Mouse (Mus musculus) layer of hippocampus, adult 8-10 months (tissue): ENCODE measurements around the gene Arhgef12. TPM values are rescaled to one million over a fixed set of nuclear protein-coding genes. Genes with fewer than 3 reads are reported as not detected.
A peak's percentile ranks its signal among the peaks of the same experiment; 100 is the strongest.

Experiments used
- DNase-seq, 2 experiments: peaks; one replicate each; pipeline ENCODE4 v3.0.0; 2022; ENCODE audit warnings: low spot score in 2 of 2
- total RNA-seq, 4 experiments: library from RNA; stranded (reverse); gene quantifications; 2 replicates each; pipeline ENCODE4 v1.2.4; 2022

Gene Arhgef12
- total RNA-seq, 4 experiments from 2014 or later, result 144 to 165 (median 151) TPM

GRCm38 (mm10) chr9:43003881-43004280 lies 103.2 kb downstream of the Arhgef12 start:
- DNase-seq, result no peak

GRCm38 (mm10) chr9:43003017-43003416 lies 104.0 kb downstream of the Arhgef12 start:
- no peak for DNase-seq

GRCm38 (mm10) chr9:43000595-43001250 lies 106.3 kb downstream of the Arhgef12 start:
- no peak for DNase-seq

- no peak for DNase-seq
These were observed 107.0 kb downstream of the Arhgef12 start for GRCm38 (mm10) chr9:43000070-43000469.

GRCm38 (mm10) chr9:42997526-42997925 lies 109.5 kb downstream of the Arhgef12 start:
- no peak for DNase-seq

GRCm38 (mm10) chr9:42995298-42995697 lies 111.7 kb downstream of the Arhgef12 start:
- no peak for DNase-seq

GRCm38 (mm10) chr9:42994708-42995107 lies 112.3 kb downstream of the Arhgef12 start:
- DNase-seq, result no peak

- no peak for DNase-seq
These were observed 113.4 kb downstream of the Arhgef12 start for GRCm38 (mm10) chr9:42993659-42994058.

GRCm38 (mm10) chr9:42987988-42988387 lies 119.1 kb downstream of the Arhgef12 start:
- DNase-seq, result no peak

GRCm38 (mm10) chr9:42968894-42969521 lies 138.0 kb downstream of the Arhgef12 start:
- DNase-seq, result no peak

GRCm38 (mm10) chr9:42967731-42968130 lies 139.3 kb downstream of the Arhgef12 start:
- no peak for DNase-seq

- DNase-seq, result peak in 1 of 2 experiments; percentile 24
These were observed 142.2 kb downstream of the Arhgef12 start for GRCm38 (mm10) chr9:42964809-42965208.

- DNase-seq, result peak in 1 of 2 experiments; percentile 63
These were observed 142.7 kb downstream of the Arhgef12 start for GRCm38 (mm10) chr9:42964366-42964765.

- no peak for DNase-seq
These were observed 144.5 kb downstream of the Arhgef12 start for GRCm38 (mm10) chr9:42962506-42962905.

GRCm38 (mm10) chr9:42958401-42958800 lies 148.6 kb downstream of the Arhgef12 start:
- no peak for DNase-seq

- no peak for DNase-seq
These were observed 158.7 kb downstream of the Arhgef12 start for GRCm38 (mm10) chr9:42948381-42948780.

- DNase-seq, result no peak
These were observed 161.9 kb downstream of the Arhgef12 start for GRCm38 (mm10) chr9:42945174-42945573.

GRCm38 (mm10) chr9:42944536-42945006 lies 162.5 kb downstream of the Arhgef12 start:
- DNase-seq, result peak; percentile 80 to 89

- no peak for DNase-seq
These were observed 163.1 kb downstream of the Arhgef12 start, which contains the start of gene Grik4 for GRCm38 (mm10) chr9:42943781-42944535. Gene Grik4, minus strand, starts transcription at chr9:42944493.

GRCm38 (mm10) chr9:42943057-42943529 lies 163.9 kb downstream of the Arhgef12 start:
- peak in 1 of 2 experiments; percentile 61 for DNase-seq

GRCm38 (mm10) chr9:42942148-42942547 lies 164.9 kb downstream of the Arhgef12 start:
- DNase-seq, result no peak

- DNase-seq, result no peak
These were observed 174.9 kb downstream of the Arhgef12 start for GRCm38 (mm10) chr9:42932146-42932545.
